Mouse (Mus musculus): ENCODE measurements around the gene Susd5.
"Not testable (repeated sequence)": the region's sequence is repeated elsewhere in the genome, so short reads cannot be mapped to it uniquely, and the experiment has no call there.

GRCm38 (mm10) chr9:114088885-114089284 lies 31.9 kb downstream of the Susd5 start:
- TF ChIP-seq POLR2A (IDR thresholded peaks at IDR 0.05; ENCODE audit: insufficient read depth, low read length); CTCF (IDR thresholded peaks at IDR 0.05; ENCODE audit: low read depth, low read length): not testable (repeated sequence)

Data from ES-Bruce4 (cell line).